In genomic region chr14:78289912-78290523, GRCm38 (mm10) we compare ENCODE assay signal across 22 mouse cellular contexts. TPM values are rescaled to one million over a fixed set of nuclear protein-coding genes. Genes with fewer than 3 reads are reported as not detected.
"Had no signal": no experiment of that assay in that cellular context is flagged by ENCODE, and none has a peak within 500 bp of the region (broad histone marks: within the 10 kb centered on the region; RNA-seq: fewer than 3 reads in every experiment).

No protein-coding gene starts in this region.

- H3K36me3 ChIP-seq: kidney, embryonic 15.5 days; limb, embryonic 12.5 days; limb, embryonic 15.5 days; midbrain, embryonic 12.5 days; midbrain, embryonic 15.5 days; neural tube, embryonic 12.5 days; neural tube, embryonic 15.5 days had no signal

- H3K9ac ChIP-seq: kidney, embryonic 15.5 days; limb, embryonic 12.5 days; limb, embryonic 15.5 days; liver, embryonic 14.5 days; liver, postnatal 0 days; lung, embryonic 14.5 days; midbrain, embryonic 12.5 days; midbrain, embryonic 15.5 days; neural tube, embryonic 12.5 days; neural tube, embryonic 15.5 days had no signal

- H3K4me1 ChIP-seq: kidney, embryonic 15.5 days; limb, embryonic 12.5 days; limb, embryonic 15.5 days had no signal

- H3K9me3 ChIP-seq: kidney, embryonic 15.5 days; limb, embryonic 15.5 days; midbrain, embryonic 12.5 days; midbrain, embryonic 15.5 days; neural tube, embryonic 15.5 days had no signal

- H3K27me3 ChIP-seq: neural tube, embryonic 12.5 days had no signal

- H3K4me3 ChIP-seq: kidney, embryonic 15.5 days; limb, embryonic 12.5 days; limb, embryonic 15.5 days; midbrain, embryonic 12.5 days; midbrain, embryonic 15.5 days; neural tube, embryonic 12.5 days; neural tube, embryonic 15.5 days had no signal

- ATAC-seq: liver, postnatal 0 days; lung, postnatal 0 days; midbrain, embryonic 15.5 days had no signal

- H3K27ac ChIP-seq: kidney, embryonic 15.5 days; limb, embryonic 12.5 days; limb, embryonic 15.5 days; liver, embryonic 14.5 days; macrophage; midbrain, embryonic 12.5 days; midbrain, embryonic 15.5 days; neural tube, embryonic 12.5 days; neural tube, embryonic 15.5 days had no signal

- DNase-seq: kidney, adult 8-10 months; kidney, postnatal 10 days; kidney, postnatal 36 days; left cerebral cortex, postnatal 4 days; liver, postnatal 0 days; lung, embryonic 14.5 days; spleen, adult 18-20 months; thymus, adult 18-20 months; thymus, postnatal 4 days had no signal

- H3K4me2 ChIP-seq: kidney, embryonic 15.5 days; limb, embryonic 12.5 days; limb, embryonic 15.5 days; liver, embryonic 11.5 days; lung, embryonic 14.5 days; midbrain, embryonic 12.5 days; midbrain, embryonic 15.5 days; neural tube, embryonic 12.5 days; neural tube, embryonic 15.5 days had no signal

RNA-seq across cellular contexts. Expression of gene Tnfsf11, which starts 17.8 kb away (rescaled TPM):
- total RNA-seq: layer of hippocampus, postnatal 36 days; left cerebral cortex, postnatal 4 days had no signal
- polyA plus RNA-seq: limb, embryonic 12.5 days; liver, postnatal 0 days; macrophage; neural tube, embryonic 12.5 days; testis, adult 2 months had no signal
